Mouse (Mus musculus) lung, embryonic 16.5 days (tissue): ENCODE data around the gene Atp13a3. TPM values are rescaled to one million over a fixed set of nuclear protein-coding genes. Genes with fewer than 3 reads are reported as not detected.
A peak's percentile ranks its signal among the peaks of the same experiment; 100 is the strongest.

Source experiments
- ATAC-seq: fragments of 200-750 bp; cut with Nextera tagmentation; 2 replicates; pipeline ENCODE4 v1.8.0; 2017; ENCODE audit warnings: low read depth, mild to moderate bottlenecking, moderate library complexity
- H3K27ac ChIP-seq: fragments of 300-500 bp; sonication (generic); 2 replicates; pipeline ENCODE4 v1.5.1; 2014; ENCODE audit warnings: mild to moderate bottlenecking, control low read depth, low read length
- H3K27me3 ChIP-seq: fragments of 300-500 bp; sonication (generic); 2 replicates; pipeline ENCODE4 v1.6.1; 2014; ENCODE audit warnings: low read depth, low read length, mixed read lengths; ENCODE audit not compliant: control insufficient read depth, insufficient read depth
- H3K36me3 ChIP-seq: fragments of 300-500 bp; sonication (generic); 2 replicates; pipeline ENCODE4 v1.6.1; 2014; ENCODE audit warnings: low read length; ENCODE audit not compliant: control insufficient read depth, insufficient read depth
- H3K4me1 ChIP-seq: fragments of 300-500 bp; sonication (generic); replicated peaks from 2 replicates; pipeline ENCODE4 v1.6.1; 2014; ENCODE audit warnings: low read length, mixed read lengths; ENCODE audit not compliant: control insufficient read depth, insufficient read depth
- H3K4me2 ChIP-seq: fragments of 300-500 bp; sonication (generic); 2 replicates; pipeline ENCODE4 v1.6.1; 2014; ENCODE audit warnings: low read depth, low read length, control low read depth
- H3K4me3 ChIP-seq: fragments of 300-500 bp; sonication (generic); 2 replicates; pipeline ENCODE4 v1.5.1; 2014; ENCODE audit warnings: mild to moderate bottlenecking, low read length, control low read depth
- H3K9ac ChIP-seq: fragments of 300-500 bp; sonication (generic); 2 replicates; pipeline ENCODE4 v1.6.1; 2014; ENCODE audit warnings: low read length, control low read depth
- H3K9me3 ChIP-seq: fragments of 300-500 bp; sonication (generic); 2 replicates; pipeline ENCODE4 v1.6.1; 2016; ENCODE audit warnings: low read length; ENCODE audit not compliant: control insufficient read depth
- WGBS: fragments of 180-500 bp; shearing (Covaris S2); extraction: QIAGEN DNeasy Blood & Tissue Kit; methylation state at CpG from one replicate; pipeline ENCODE4 v1.1.7; 2014; 5-methylcytosine and 5-hydroxymethylcytosine counted together
- polyA plus RNA-seq: library from polyadenylated mRNA; unstranded; fragments of >200 nt; fragmentation: Nextera tagmentation; extraction: Ambion mirVana; gene quantifications from 2 replicates; pipeline ENCODE4 v1.2.1, GENCODE M21; 2015

The Atp13a3 gene
- polyA plus RNA-seq, 1 experiment from 2014 or later = 12.0 TPM

- Histone ChIP-seq H3K9me3 (no peaks in the 10 kb centered on the region), H3K4me2 (no peak overlapping the region), H3K9ac (no peak overlapping the region), H3K27me3 (no peaks in the 10 kb centered on the region), H3K36me3 (no peaks in the 10 kb centered on the region), H3K4me3 (no peak overlapping the region), H3K4me1 (no peaks in the 10 kb centered on the region), H3K27ac (no peak overlapping the region)
- 55% methylated on average over 5 of the region's 5 CpGs for WGBS
- ATAC-seq = no peak
Measured at GRCm38 (mm10) chr16:30439841-30440240, 34.1 kb upstream of the Atp13a3 start.

- 52% methylated on average over 6 of the region's 6 CpGs for WGBS
- Histone ChIP-seq H3K4me1 (no peaks in the 10 kb centered on the region), H3K27ac (no peak overlapping the region), H3K4me2 (no peak overlapping the region), H3K36me3 (no peaks in the 10 kb centered on the region), H3K27me3 (no peaks in the 10 kb centered on the region), H3K9ac (no peak overlapping the region), H3K4me3 (no peak overlapping the region), H3K9me3 (no peaks in the 10 kb centered on the region)
- no peak for ATAC-seq
Measured at GRCm38 (mm10) chr16:30439411-30439810, 33.6 kb upstream of the Atp13a3 start.

- WGBS = 87% methylated on average over 7 of the region's 7 CpGs
- Histone ChIP-seq H3K27me3 (no peaks in the 10 kb centered on the region), H3K4me1 (no peaks in the 10 kb centered on the region), H3K4me2 (no peak overlapping the region), H3K9ac (no peak overlapping the region), H3K4me3 (no peak overlapping the region), H3K36me3 (no peaks in the 10 kb centered on the region), H3K27ac (no peak overlapping the region), H3K9me3 (no peaks in the 10 kb centered on the region)
- no peak for ATAC-seq
Measured at GRCm38 (mm10) chr16:30436276-30436675, 30.5 kb upstream of the Atp13a3 start.

GRCm38 (mm10) chr16:30435393-30435792, 29.6 kb upstream of the Atp13a3 start:
- Histone ChIP-seq H3K36me3 (no peaks in the 10 kb centered on the region), H3K4me3 (no peak overlapping the region), H3K27me3 (no peaks in the 10 kb centered on the region), H3K4me1 (no peaks in the 10 kb centered on the region), H3K27ac (no peak overlapping the region), H3K4me2 (no peak overlapping the region), H3K9me3 (no peaks in the 10 kb centered on the region), H3K9ac (no peak overlapping the region)
- WGBS = 28% methylated on average over 4 of the region's 4 CpGs
- peak; percentile 61; the same call in 1 of the 2 replicates for ATAC-seq

- H3K4me2 ChIP-seq = no peak overlapping the region
- H3K9ac ChIP-seq = no peak overlapping the region
- whole genome bisulfite sequencing = 81% methylated on average over 3 of the region's 3 CpGs
- no peaks in the 10 kb centered on the region for H3K36me3 ChIP-seq
- H3K4me3 ChIP-seq = no peak overlapping the region
- no peaks in the 10 kb centered on the region for H3K9me3 ChIP-seq
- ATAC-seq = no peak
- H3K4me1 ChIP-seq = no peaks in the 10 kb centered on the region
- H3K27ac ChIP-seq = no peak overlapping the region
- H3K27me3 ChIP-seq = no peaks in the 10 kb centered on the region
Measured at GRCm38 (mm10) chr16:30433148-30433547, 27.4 kb upstream of the Atp13a3 start.

DNA sequence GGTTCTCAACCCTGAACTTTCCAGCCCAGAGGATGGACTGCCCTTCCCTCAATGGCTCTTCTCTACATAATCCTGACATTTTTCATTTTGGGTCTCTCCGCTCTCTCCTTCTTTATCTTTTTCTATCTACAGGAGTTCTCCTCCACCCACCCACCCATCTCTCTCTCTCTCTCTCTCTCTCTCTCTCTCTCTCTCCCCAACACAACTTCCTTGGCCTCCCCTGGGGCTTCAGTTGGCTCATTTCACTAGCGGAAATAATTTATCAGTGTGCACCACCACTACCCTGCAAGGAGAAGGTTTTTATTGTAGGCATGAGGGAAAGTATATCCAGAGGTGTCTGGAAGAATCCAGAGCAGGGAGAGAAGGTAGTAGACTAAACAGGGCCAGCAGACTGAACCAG, 26.3 kb upstream of the Atp13a3 start:
- Histone ChIP-seq H3K4me3 (no peak overlapping the region), H3K27me3 (no peaks in the 10 kb centered on the region), H3K9ac (no peak overlapping the region), H3K36me3 (no peaks in the 10 kb centered on the region), H3K27ac (no peak overlapping the region), H3K4me2 (no peak overlapping the region), H3K9me3 (no peaks in the 10 kb centered on the region), H3K4me1 (no peaks in the 10 kb centered on the region)
- no peak for ATAC-seq
- 78% methylated on average over 2 of the region's 2 CpGs for WGBS

- H3K36me3 ChIP-seq = no peaks in the 10 kb centered on the region
- H3K27ac ChIP-seq = no peak overlapping the region
- H3K4me2 ChIP-seq = no peak overlapping the region
- no peaks in the 10 kb centered on the region for H3K27me3 ChIP-seq
- H3K4me3 ChIP-seq = no peak overlapping the region
- H3K4me1 ChIP-seq = no peaks in the 10 kb centered on the region
- WGBS = 94% methylated on average over 2 of the region's 2 CpGs
- no peak for ATAC-seq
- no peaks in the 10 kb centered on the region for H3K9me3 ChIP-seq
- H3K9ac ChIP-seq = no peak overlapping the region
Measured at GRCm38 (mm10) chr16:30430512-30431088, 24.8 kb upstream of the Atp13a3 start.

DNA sequence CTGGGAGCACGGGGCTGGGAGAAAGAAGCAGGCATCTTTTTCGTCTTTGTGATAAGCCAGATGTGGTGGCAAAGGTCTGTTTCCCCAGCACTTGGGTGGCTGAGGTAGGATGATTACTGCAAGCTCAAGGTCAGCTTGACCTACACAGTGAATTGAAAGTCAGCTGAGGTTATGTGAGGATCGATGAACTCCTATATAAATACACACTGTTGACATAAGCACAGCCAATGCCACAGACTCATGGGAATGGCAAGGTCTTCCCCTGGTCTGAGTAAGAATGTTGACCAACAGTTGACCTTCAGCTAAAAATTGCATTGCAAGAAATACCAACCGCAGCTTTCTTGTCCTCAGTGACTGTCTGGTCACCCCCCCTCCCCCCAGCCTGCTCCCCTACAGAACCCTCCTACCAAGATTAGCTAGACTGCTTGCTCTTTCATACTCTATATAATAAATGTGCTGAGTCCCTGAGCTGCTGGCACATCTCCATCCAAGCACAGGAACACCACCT, 23.0 kb upstream of the Atp13a3 start:
- ATAC-seq = no peak
- no peaks in the 10 kb centered on the region for H3K27me3 ChIP-seq
- H3K27ac ChIP-seq = no peak overlapping the region
- 42% methylated on average over 4 of the region's 4 CpGs for WGBS
- no peaks in the 10 kb centered on the region for H3K36me3 ChIP-seq
- no peaks in the 10 kb centered on the region for H3K9me3 ChIP-seq
- H3K4me1 ChIP-seq = no peaks in the 10 kb centered on the region
- H3K4me2 ChIP-seq = no peak overlapping the region
- no peak overlapping the region for H3K4me3 ChIP-seq
- H3K9ac ChIP-seq = no peak overlapping the region

DNA sequence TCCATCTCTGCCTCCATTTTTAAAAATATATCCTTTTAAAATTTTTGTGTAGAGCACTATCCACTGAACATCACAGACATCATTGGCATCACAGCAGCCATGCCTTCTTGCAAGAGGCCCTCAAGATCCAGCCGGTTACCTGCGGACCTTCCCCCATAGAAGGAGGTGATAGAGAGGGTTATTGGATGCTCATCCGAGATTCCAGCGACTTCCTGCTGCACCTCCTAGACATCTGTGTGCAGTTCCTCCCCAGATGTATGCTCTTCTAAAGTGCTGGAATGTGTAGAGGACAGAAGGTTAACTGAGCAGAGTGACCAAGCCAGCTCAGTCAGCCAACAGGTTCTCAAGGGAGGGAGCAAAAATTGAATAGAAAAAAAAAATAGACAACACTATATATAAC, 21.7 kb upstream of the Atp13a3 start:
- Histone ChIP-seq H3K27me3 (no peaks in the 10 kb centered on the region), H3K36me3 (no peaks in the 10 kb centered on the region), H3K9ac (no peak overlapping the region), H3K4me3 (no peak overlapping the region), H3K27ac (no peak overlapping the region), H3K9me3 (no peaks in the 10 kb centered on the region), H3K4me1 (no peaks in the 10 kb centered on the region), H3K4me2 (no peak overlapping the region)
- no peak for ATAC-seq
- WGBS = 59% methylated on average over 4 of the region's 4 CpGs

DNA sequence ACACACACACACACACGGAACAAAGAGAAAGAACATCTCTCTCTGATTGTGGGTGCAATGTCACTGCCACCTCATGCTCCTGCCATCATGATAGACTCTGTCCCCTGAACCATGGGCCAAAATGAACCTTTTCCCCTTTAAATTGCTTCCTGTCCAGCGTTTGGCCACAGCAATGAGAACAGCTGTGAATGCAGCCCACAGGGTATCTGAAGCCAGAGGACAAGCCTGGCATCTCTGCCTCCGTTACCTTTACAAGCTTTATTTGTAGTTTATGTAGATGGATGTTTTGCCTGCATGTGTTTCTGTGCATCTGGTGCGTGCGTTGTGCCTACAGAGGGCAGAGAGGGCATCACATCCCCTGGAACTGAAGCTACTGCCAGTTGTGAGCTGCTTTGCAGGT, 21.2 kb upstream of the Atp13a3 start:
- Histone ChIP-seq H3K27ac (no peak overlapping the region), H3K4me1 (no peaks in the 10 kb centered on the region), H3K9ac (no peak overlapping the region), H3K9me3 (no peaks in the 10 kb centered on the region), H3K36me3 (no peaks in the 10 kb centered on the region), H3K4me3 (no peak overlapping the region), H3K27me3 (no peaks in the 10 kb centered on the region), H3K4me2 (no peak overlapping the region)
- WGBS = 68% methylated on average over 5 of the region's 5 CpGs
- ATAC-seq = no peak
